Mouse (Mus musculus) 3134 (cell line): ENCODE data around the gene Kmt2d.

Experiments
- DNase-seq: peaks from one replicate; pipeline ENCODE4 v3.0.0-alpha.2; 2011; ENCODE audit warnings: low spot score; ENCODE audit not compliant: insufficient read length; ENCODE audit errors: extremely low read depth

The Kmt2d gene

DNA sequence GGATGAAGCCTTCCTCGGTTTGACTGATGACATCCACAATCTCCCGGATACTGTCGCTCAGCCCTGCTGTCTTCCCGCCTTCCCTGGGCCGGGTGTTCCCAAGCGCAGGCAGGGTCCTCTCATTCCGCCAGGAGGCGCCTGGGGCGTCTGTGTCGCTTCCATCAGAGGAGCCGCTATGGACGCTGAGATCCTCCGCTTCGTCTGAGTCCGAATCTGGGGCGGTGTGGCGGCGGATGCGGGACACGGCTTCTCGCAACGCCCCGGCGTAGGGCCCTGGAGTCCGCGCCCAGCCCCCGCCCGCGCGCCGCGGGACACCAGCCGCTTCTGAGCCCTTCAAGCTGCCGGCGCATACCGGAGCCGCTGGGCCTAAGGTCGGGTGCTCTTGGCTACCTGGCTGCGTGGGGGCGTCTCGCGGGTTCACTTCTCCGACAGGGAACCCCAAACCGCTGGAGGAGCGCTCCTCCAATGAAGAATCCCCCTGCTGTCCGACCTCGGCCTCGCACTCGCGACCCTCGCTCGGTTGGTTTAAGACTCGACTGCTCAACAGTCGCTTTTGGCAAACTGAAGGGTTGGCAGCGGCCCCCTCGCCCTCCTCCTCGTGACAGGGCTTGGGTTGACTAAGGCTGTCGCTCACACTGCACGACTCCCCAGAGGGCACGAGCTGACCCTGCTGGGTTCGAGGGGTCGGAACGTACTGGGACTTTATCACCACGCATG is 65.5 kb downstream of the Kmt2d start:
- DNase-seq = no peak

DNA sequence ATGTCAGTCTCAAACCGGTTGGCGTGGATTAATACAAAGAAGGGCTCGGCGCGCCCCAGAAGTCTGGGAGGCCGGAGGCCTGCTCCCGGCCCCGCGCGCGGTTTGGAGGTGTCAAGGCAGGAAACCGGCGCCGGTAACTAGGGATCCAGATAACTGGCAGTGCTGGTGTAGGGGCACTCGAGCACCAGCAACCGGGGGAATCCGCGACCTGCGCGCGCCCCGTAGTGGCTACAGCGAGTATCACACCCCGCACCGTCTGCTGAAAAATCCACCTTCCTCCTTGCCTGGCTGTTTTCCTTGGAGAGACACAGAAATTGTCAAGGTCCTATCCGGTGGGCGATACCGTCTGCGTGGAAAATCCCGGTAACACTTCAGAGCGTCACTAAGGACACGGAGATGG is 67.0 kb downstream of the Kmt2d start:
- peak; percentile 79 for DNase-seq

DNA sequence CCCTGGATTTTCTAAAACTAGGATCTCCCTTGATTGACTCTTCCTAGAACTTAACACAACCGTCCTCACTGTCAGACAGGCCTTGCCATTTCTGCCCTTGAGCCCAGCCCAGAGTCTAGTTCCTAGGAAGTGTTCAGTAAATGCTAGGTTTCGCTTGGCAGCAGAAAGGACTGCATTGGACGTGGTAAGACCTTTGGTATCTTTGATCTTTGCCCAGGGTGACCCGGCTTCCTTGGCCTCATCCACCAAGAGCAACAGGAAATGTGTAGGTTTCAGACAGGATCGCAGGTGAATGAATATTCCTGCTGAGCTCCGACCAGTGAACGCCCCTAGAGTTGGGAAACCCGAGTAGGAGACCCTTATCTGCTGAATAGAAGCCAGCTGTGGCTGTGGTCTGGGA is 68.1 kb downstream of the Kmt2d start:
- DNase-seq = no peak

DNA sequence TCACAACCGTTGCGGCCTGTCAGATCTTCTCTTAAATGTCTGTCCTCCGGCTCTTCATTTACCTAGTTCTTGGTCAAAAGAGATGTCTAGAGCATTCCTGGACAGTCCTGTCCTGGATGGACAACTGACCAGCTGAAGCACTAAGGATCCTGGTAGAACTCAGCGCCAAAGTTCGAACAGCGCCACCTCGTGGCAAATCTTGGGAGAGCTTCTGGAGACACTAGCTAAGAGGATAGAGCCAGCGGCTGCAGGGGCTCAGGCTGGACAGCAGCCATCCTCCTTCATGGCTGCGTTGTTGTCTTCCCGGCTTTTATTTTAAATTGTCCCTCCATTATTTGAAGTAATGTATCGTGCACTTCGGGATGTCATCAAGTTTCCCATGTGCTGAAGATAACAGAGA is 71.6 kb downstream of the Kmt2d start:
- DNase-seq = no peak

DNA sequence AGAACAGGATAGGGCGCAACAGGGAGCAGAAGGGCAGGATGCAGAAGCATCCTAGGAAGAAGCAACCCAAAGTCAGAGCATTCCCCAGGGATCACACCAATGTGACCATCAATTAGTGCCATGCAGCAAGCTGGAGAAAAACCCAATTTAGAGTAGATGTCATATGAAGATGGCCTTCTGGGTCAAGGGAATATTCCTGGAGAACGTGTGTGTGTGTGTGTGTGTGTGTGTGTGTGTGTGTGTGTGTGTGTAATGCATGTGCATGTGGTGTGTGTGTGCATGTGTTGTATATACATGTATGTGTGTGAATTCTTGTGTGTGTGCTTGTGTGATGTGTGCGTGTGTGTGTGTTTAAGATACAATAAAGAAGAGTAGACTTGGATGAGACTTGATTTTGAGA is 72.1 kb downstream of the Kmt2d start:
- no peak for DNase-seq

DNA sequence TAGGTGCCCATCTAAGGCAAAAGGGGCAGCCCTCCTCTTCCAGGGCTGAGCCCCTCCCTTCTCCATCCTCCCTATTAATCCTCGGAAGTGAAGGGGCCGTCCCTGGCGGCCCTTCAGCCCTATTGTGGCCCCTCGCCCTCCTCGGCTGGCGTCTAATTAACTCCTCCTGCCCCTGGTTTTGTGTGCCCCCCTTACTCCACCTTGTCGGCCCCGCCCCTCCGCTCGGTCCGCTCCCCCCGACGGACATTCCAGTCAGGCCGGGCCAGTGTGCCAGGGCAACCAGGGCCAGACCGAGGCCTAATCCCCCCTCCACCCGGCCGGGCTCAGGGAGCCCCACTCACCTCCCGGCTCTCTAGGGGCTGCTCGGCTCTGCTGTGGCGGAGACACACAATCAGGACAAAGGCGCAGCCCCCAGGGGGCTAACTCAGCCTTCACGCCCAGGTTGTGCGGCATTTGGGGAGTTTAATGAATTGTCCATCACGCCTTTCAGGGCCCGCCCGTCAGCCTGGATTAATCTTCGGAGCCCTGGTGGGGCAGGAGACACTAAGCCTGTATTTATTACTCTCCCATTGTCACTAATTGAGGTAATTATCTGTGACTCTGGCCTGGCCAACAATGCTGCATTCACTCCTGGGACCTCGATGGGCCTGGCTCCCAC is 73.0 kb downstream of the Kmt2d start:
- DNase-seq = no peak

DNA sequence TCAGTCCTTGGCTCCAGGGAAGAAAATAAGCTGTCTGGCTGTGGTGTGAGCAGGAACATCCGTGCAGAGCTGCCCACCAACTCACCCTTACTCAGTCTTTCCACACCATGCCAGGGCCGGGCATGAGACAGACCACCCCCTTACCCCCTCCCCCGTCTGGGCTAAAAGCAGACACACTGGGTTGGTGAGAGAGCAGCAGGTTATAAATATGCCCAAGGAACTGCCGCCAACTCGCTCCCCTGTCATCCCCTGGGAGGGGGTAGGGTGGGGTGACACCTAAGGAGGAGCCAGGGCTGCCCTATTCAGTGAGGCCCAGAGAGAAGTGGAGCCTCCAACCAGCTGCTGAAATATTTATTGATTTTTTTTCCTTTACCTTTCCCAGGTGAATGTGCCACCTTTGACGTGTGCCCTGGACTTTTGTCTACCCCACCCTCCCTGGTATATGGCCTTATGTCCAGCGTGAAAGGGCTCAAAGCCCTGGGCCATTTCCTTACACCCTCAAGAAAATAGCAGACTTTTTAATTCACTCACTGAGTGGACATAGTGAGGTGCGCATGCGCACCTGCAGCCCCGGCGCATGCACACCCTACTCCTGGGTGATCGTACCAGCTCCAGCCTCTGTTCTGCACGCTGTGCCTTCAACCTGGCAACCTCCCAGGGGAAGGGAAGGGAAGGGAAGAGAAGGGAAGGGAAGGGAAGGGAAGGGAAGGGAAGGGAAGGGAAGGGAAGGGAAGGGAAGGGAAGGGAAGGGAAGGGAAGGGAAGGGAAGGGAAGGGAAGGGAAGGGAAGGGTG is 74.0 kb downstream of the Kmt2d start:
- no peak for DNase-seq

DNA sequence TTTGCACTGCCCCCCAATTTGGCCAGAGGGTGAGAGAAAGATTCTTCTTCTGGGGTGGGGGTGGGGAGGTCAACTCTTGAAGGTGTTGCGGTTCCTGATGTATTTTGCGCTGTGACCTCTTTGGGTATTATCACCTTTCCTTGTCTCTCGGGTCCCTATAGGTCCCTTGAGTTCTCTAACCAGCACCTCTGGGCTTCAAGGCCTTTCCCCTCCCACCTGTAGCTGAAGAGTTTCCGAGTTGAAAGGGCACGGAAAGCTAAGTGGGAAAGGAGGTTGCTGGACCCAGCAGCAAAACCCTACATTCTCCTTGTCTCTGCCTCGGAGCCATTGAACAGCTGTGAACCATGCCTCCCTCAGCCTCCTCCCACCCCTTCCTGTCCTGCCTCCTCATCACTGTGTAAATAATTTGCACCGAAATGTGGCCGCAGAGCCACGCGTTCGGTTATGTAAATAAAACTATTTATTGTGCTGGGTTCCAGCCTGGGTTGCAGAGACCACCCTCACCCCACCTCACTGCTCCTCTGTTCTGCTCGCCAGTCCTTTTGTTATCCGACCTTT is 77.8 kb downstream of the Kmt2d start:
- no peak for DNase-seq

DNA sequence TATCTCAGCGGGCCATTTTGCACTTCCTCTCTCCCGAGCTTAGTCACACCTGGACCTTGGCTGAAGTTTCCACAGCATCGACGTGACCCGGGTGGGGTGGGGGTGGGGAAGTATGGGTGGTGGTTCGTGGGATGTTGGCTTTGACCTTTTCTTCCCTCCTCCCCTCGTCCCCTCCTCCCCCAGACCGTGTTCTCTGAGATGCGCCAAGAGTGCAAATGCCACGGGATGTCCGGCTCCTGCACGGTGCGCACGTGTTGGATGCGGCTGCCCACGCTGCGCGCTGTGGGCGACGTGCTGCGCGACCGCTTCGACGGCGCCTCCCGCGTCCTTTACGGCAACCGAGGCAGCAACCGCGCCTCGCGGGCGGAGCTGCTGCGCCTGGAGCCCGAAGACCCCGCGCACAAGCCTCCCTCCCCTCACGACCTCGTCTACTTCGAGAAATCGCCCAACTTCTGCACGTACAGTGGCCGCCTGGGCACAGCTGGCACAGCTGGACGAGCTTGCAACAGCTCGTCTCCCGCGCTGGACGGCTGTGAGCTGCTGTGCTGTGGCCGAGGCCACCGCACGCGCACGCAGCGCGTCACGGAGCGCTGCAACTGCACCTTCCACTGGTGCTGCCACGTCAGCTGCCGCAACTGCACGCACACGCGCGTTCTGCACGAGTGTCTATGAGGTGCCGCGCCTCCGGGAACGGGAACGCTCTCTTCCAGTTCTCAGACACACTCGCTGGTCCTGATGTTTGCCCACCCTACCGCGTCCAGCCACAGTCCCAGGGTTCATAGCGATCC is 78.6 kb downstream of the Kmt2d start:
- no peak for DNase-seq

DNA sequence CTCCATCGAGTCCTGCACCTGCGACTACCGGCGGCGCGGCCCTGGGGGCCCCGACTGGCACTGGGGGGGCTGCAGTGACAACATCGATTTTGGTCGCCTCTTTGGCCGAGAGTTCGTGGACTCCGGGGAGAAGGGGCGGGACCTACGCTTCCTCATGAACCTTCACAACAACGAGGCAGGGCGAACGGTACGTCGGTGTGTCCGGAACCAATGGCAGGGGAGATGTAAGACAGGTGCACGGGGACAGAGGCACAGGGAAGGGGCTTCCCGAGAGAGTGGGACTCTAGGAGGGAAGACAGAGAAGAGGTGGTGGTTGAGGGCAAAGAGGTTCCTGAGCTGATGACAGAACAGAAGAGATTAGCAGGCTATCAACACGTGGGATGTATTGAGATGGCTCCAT is 79.2 kb downstream of the Kmt2d start:
- no peak for DNase-seq

DNA sequence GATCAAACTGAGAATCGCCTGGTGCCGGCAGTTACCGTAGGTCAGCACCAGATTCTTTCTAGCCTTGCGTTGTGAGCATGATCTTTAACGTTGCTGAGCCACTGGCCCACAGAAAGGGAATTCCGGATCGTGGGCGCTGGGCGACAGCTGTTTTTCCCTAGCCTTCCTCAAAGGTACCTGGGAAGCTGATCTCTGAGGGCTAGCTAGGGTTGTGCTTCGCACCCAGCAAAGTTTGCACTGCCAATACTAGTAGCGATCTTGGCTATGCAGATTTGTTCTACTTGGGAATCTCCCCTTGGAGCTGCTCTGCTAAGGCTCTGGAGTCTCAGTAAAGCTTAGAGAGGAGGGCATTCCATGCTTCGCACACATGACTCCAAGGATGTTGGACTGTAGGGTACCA is 79.8 kb downstream of the Kmt2d start:
- DNase-seq = no peak

DNA sequence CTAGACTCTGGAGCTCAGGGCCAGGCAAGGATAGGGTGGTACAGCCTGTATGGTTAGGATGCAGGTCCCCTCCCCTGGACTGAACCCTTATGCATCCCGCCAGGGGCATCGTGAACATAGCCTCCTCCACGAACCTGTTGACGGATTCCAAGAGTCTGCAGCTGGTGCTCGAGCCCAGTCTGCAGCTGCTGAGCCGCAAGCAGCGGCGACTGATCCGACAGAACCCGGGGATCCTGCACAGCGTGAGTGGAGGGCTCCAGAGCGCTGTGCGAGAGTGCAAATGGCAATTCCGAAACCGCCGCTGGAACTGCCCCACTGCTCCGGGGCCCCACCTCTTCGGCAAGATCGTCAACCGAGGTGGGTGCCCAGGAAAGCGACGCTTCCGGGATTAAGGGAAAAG is 80.2 kb downstream of the Kmt2d start:
- no peak for DNase-seq

DNA sequence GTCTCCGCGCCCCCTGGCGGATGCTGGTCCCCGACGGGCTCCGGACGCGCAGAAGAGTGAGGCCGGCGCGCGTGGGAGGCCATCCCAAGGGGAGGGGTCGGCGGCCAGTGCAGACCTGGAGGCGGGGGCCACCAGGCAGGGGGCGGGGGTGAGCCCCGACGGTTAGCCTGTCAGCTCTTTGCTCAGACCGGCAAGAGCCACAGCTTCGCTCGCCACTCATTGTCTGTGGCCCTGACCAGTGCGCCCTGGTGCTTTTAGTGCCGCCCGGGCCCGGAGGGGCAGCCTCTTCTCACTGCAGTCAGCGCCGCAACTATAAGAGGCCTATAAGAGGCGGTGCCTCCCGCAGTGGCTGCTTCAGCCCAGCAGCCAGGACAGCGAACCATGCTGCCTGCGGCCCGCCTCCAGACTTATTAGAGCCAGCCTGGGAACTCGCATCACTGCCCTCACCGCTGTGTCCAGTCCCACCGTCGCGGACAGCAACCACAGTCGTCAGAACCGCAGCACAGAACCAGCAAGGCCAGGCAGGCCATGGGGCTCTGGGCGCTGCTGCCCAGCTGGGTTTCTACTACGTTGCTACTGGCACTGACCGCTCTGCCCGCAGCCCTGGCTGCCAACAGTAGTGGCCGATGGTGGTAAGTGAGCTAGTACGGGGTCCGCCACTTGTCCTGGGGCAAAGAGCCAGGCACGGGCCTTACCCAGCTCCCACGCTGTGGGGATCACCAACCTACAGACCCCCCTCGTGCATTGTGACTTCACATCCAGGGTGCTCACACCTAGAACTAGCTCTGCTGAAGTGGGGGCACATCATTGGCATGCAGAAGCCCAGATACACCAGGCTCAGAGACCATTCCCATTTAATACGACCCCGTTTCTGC is 81.1 kb downstream of the Kmt2d start, which contains the start of gene Wnt1:
TSS of gene Wnt1 (plus strand) at position 197 of the 875 bp plus-strand sequence.
- DNase-seq = no peak

DNA sequence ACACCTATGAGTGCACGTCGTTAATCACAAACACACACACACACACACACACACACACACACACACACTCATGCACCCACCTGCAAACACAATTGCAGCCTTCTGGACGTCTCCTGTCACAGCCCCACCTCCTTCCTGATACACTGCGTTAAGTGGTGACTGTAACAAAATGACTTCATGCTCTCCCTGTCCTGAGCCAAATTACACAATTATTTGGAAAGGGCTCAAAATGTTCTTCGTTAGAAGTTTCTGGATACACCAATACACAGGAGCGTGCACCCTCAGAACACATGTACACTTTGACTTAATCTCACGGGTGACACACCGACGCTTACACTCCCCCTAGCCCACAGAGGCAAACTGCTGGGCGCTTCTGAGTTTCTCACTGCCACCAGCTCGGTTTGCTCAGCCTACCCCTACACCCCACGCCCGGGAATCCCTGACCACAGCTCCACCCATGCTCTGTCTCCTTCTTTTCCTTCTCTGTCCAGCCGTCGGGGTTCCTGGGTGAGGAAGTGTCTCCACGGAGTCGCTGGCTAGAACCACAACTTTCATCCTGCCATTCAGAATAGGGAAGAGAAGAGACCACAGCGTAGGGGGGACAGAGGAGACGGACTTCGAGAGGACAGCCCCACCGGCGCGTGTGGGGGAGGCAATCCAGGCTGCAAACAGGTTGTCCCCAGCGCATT is 81.9 kb downstream of the Kmt2d start:
- peak; percentile 61 for DNase-seq

DNA sequence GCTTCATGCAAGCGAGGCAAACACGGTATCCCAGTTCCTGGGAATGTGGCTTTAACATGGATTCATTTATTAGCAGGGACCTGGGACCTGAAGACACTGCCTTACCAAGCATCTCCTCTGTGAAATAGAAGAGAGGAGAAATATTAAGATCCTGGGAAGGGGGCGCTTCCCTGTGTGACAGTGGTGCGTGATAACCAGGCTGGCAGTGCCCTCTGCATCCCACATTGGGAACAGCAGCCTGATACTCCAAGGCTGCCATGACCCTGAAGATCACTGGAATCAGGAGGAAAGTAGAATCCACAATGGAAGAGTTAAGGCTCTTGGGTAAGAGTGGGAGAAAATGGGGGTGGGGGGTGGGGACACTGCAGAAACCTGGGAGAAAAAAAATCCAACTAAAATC is 83.1 kb downstream of the Kmt2d start:
- DNase-seq = no peak

DNA sequence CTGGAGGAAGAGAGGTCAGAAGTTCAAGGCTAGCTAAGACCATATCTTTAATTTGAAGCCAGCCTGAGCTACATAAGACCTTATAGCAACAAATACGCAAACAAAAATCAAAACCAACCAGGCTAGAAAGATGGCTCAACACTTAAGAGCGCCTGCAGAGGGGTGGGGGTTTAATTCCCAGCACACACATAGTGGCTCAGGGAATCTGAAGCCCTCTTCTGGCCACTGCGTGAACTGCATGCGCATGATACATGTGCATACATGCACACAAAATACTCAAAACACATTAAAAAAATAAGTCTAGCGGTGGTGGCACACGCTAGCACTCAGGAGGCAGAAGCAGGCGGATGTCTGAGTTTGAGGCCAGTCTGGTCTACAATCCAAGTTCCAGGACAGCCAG is 85.3 kb downstream of the Kmt2d start:
- DNase-seq = no peak
